Mouse (Mus musculus) G1E (cell line): ENCODE data around the gene Adam6b. TPM values are rescaled to one million over a fixed set of nuclear protein-coding genes. Genes with fewer than 3 reads are reported as not detected.
A peak's percentile ranks its signal among the peaks of the same experiment; 100 is the strongest.
"Not testable (repeated sequence)": the region's sequence is repeated elsewhere in the genome, so short reads cannot be mapped to it uniquely, and the experiment has no call there.

Source experiments
- ATAC-seq: 2 replicates; pipeline ENCODE4 v1.8.0; 2016; ENCODE audit warnings: mild to moderate bottlenecking; ENCODE audit not compliant: insufficient number of reproducible peaks, poor library complexity, low FRiP score, severe bottlenecking; ENCODE audit errors: extremely low read depth
- DNase-seq: peaks from one replicate; pipeline ENCODE4 v3.0.0; 2012; ENCODE audit warnings: low spot score
- H3K27me3 ChIP-seq: 2 replicates; pipeline ENCODE4 v1.6.1; 2012; ENCODE audit warnings: mild to moderate bottlenecking, low read length, inconsistent platforms; ENCODE audit not compliant: insufficient read depth
- H3K36me3 ChIP-seq: replicated peaks from 2 replicates; pipeline ENCODE3; 2012; ENCODE audit warnings: mild to moderate bottlenecking, inconsistent platforms
- H3K4me1 ChIP-seq: 2 replicates; pipeline ENCODE4 v1.6.1; 2012; ENCODE audit warnings: low read depth, low read length, inconsistent platforms, mixed read lengths; ENCODE audit not compliant: insufficient read depth
- H3K4me3 ChIP-seq: 2 replicates; pipeline ENCODE4 v1.5.1; 2012; ENCODE audit warnings: low read depth, mild to moderate bottlenecking, inconsistent platforms, low read length, moderate library complexity, mixed read lengths
- H3K9me3 ChIP-seq: replicated peaks from 2 replicates; pipeline ENCODE4 v1.6.1; 2012; ENCODE audit warnings: inconsistent platforms
- CTCF ChIP-seq: IDR thresholded peaks from 2 replicates; pipeline ENCODE4 v1.5.1; 2012; ENCODE audit warnings: low read depth, low read length, inconsistent platforms, mixed read lengths
- GATA1 ChIP-seq: IDR thresholded peaks from 2 replicates; pipeline ENCODE4 v1.6.1; 2012; ENCODE audit warnings: borderline replicate concordance, low read length, inconsistent platforms, mixed read lengths
- GATA2 ChIP-seq: IDR thresholded peaks from 2 replicates; pipeline ENCODE4 v1.6.1; 2012; ENCODE audit warnings: low read depth, low read length, inconsistent platforms, borderline replicate concordance
- POLR2AphosphoS5 ChIP-seq: IDR thresholded peaks from 2 replicates; pipeline ENCODE4 v1.6.1; 2012; ENCODE audit warnings: low read depth, low read length, inconsistent platforms; ENCODE audit not compliant: insufficient replicate concordance
- TAL1 ChIP-seq: conservative IDR thresholded peaks from 2 replicates; pipeline ENCODE4 v1.6.1; 2012; ENCODE audit warnings: low read depth, low read length, inconsistent platforms, mixed read lengths
- polyA plus RNA-seq: library from polyadenylated mRNA; stranded (reverse); fragments of >175 nt; gene quantifications from 2 replicates; pipeline ENCODE4 v1.2.3, GENCODE M21; 2012
- total RNA-seq, 2 experiments: library from RNA; stranded (forward) in 1 of 2; stranded (reverse) in 1 of 2; fragments of 200-1000 nt in 1 of 2; fragments of >200 nt in 1 of 2; fragmentation: Nextera tagmentation in 1 of 2; gene quantifications; 2 replicates each; pipeline ENCODE4 v1.2.3; 2014 to 2017

The Adam6b gene
- total and polyA plus RNA-seq, 3 experiments = 0.16 TPM; not detected in 2

DNA sequence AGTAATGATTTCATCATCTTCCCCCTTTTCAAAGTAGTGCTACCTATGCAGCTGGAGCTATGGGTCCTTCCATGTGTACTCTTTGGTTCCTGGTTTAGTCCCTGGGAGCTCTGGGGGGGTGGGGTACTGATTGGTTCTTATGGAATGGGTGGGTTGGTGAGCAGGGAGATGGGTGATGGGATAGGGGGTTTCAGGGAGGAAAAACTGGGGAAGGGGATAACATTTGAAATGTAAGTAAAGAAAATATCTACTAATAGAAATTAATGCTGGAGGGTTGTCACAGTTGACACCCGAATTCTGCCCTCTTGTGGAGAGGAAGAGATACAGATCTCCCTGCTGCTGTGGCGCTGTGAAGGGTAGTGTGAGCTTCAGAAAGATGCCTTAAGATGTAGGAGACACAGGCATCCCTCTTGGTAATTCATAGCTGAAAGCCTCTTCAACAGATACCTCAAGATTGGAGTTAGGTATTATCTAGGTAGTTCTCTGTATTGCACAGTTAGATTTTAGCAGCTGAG is 4.3 kb upstream of the Adam6b start:
- no peaks in the 10 kb centered on the region for H3K36me3 ChIP-seq
- TF ChIP-seq CTCF (no peak), GATA1 (no peak), TAL1 (no peak), POLR2AphosphoS5 (no peak)
- ATAC-seq (no peak), DNase-seq (no peak)
- no peak overlapping the region for H3K4me3 ChIP-seq
- H3K9me3 ChIP-seq = peaks cover 18% of the 10 kb centered on the region
- no peaks in the 10 kb centered on the region for H3K4me1 ChIP-seq
- no peaks in the 10 kb centered on the region for H3K27me3 ChIP-seq

GRCm38 (mm10) chr12:113487693-113488092 is 1.6 kb upstream of the Adam6b start:
- DNase-seq (peak; percentile 24), ATAC-seq (peak; percentile 78)
- H3K36me3 ChIP-seq, H3K27me3 ChIP-seq, H3K9me3 ChIP-seq, H3K4me3 ChIP-seq, H3K4me1 ChIP-seq: not testable (repeated sequence)
- TF ChIP-seq CTCF = peak; percentile 72

DNA sequence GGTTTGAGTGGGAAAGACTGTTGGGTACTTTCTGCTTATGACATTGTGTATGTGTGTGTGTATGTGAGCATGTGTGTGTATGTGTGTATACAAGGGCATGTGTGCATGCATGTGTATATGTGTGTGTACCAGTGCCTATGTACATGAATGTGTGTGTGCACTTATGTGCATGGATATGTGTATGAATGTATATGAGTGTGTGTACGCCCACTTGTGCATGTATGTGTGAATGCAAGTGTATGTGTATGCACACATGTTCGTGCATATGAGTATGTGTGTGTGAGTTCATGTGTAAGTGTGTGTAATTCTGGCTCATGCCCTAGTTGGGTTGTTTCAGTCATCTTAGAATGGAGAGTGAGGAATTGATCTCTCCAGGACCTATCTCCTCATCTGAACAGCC is 36.6 kb downstream of the Adam6b start:
- no peak overlapping the region for H3K4me3 ChIP-seq
- H3K27me3 ChIP-seq = no peaks in the 10 kb centered on the region
- ATAC-seq (no peak), DNase-seq (no peak)
- no peaks in the 10 kb centered on the region for H3K36me3 ChIP-seq
- TF ChIP-seq POLR2AphosphoS5 = no peak
- no peak for TF ChIP-seq GATA2
- no peak for TF ChIP-seq TAL1
- no peak for TF ChIP-seq GATA1
- TF ChIP-seq CTCF = no peak
- H3K9me3 ChIP-seq = peaks cover 33% of the 10 kb centered on the region
- no peaks in the 10 kb centered on the region for H3K4me1 ChIP-seq

Other genes starting within 250 kb of the Adam6b start
- gene Adam6a, start 54.4 kb downstream of the Adam6b start, total RNA-seq (2014; fragmentation: Nextera tagmentation) = not detected in 2 replicates
- gene Adam6a, start 54.4 kb downstream of the Adam6b start, total RNA-seq (2017) = 0.16 and 0.23 TPM in 2 replicates
- gene Adam6a, start 54.4 kb downstream of the Adam6b start, polyA plus RNA-seq = not detected in 2 replicates